Mouse (Mus musculus): ENCODE measurements around the gene Zdhhc14.

DNA sequence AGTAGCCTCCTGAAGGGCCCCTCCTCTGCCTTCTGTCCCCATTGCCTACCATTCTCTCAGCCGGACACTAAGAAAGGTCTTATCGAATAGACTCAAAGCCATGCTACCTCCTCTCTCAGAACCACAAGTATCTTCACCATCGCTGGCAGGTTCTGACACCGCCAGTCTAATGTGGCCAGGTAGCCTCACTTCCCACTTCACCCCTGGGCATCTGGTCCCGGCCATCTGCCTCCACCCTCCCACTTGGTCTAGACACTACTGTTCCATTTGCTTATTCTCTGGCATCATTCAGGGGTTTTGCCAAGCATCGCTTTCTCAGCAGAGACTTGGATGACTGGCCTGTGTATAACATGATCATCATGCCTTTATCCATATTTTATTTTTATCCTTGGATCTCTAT, 57.1 kb downstream of the Zdhhc14 start:
- no peak for TF ChIP-seq CTCF (IDR thresholded peaks at IDR 0.05; ENCODE audit: low read depth)
- no peak for TF ChIP-seq EP300 (IDR thresholded peaks at IDR 0.05; ENCODE audit: low read depth)
